Mouse (Mus musculus): ENCODE data around the gene Smug1.

Gene Smug1

GRCm38 (mm10) chr15:103176874-103177421 lies 10.1 kb upstream of the Smug1 start:
- DNase-seq = peak; percentile 87 to 92

- DNase-seq = no peak
Measured at GRCm38 (mm10) chr15:103173251-103173650, 6.4 kb upstream of the Smug1 start.

GRCm38 (mm10) chr15:103172537-103172936 lies 5.6 kb upstream of the Smug1 start:
- peak; percentile 74 for DNase-seq

- DNase-seq = peak in 1 of 2 experiments; percentile 41
Measured at GRCm38 (mm10) chr15:103171276-103171675, 4.4 kb upstream of the Smug1 start.

GRCm38 (mm10) chr15:103170316-103170679 lies 3.4 kb upstream of the Smug1 start:
- DNase-seq = no peak

GRCm38 (mm10) chr15:103169612-103170315 lies 2.9 kb upstream of the Smug1 start:
- DNase-seq = no peak

GRCm38 (mm10) chr15:103168801-103169611 lies 2.1 kb upstream of the Smug1 start:
- DNase-seq = peak; percentile 59 to 62

- no peak for DNase-seq
Measured at GRCm38 (mm10) chr15:103167786-103168185, 894 bp upstream of the Smug1 start.

GRCm38 (mm10) chr15:103165924-103166323 lies 968 bp downstream of the Smug1 start:
- DNase-seq = no peak

- DNase-seq = peak; percentile 87 to 91
Measured at GRCm38 (mm10) chr15:103165379-103165778, 1.5 kb downstream of the Smug1 start.

- peak; percentile 90 to 91 for DNase-seq
Measured at GRCm38 (mm10) chr15:103163182-103163919, 3.5 kb downstream of the Smug1 start.

- DNase-seq = no peak
Measured at GRCm38 (mm10) chr15:103157585-103157984, 9.3 kb downstream of the Smug1 start.

- no peak for DNase-seq
Measured at GRCm38 (mm10) chr15:103156890-103157289, 10.0 kb downstream of the Smug1 start.

- no peak for DNase-seq
Measured at GRCm38 (mm10) chr15:103155366-103156321, 11.2 kb downstream of the Smug1 start.

GRCm38 (mm10) chr15:103152890-103153610 lies 13.8 kb downstream of the Smug1 start:
- DNase-seq = no peak

GRCm38 (mm10) chr15:103152371-103152770 lies 14.5 kb downstream of the Smug1 start:
- DNase-seq = no peak

- DNase-seq = no peak
Measured at GRCm38 (mm10) chr15:103147779-103148178, 19.1 kb downstream of the Smug1 start.

- DNase-seq = no peak
Measured at GRCm38 (mm10) chr15:103147422-103147690, 19.5 kb downstream of the Smug1 start.

- peak in 1 of 2 experiments; percentile 38 for DNase-seq
Measured at GRCm38 (mm10) chr15:103146627-103147421, 20.1 kb downstream of the Smug1 start.

GRCm38 (mm10) chr15:103145635-103146299 lies 21.1 kb downstream of the Smug1 start:
- DNase-seq = no peak

Measured in lung, postnatal 4 days (tissue).